Mouse (Mus musculus) gastrocnemius, adult 8-10 months (tissue): ENCODE measurements around the gene Ccnd2. TPM values are rescaled to one million over a fixed set of nuclear protein-coding genes. Genes with fewer than 3 reads are reported as not detected.

Source experiments
- DNase-seq, 2 experiments: peaks; one replicate each; pipeline ENCODE4 v3.0.0; 2022; ENCODE audit warnings: low spot score in 2 of 2
- total RNA-seq, 4 experiments: library from RNA; stranded (reverse); gene quantifications; 2 replicates each; pipeline ENCODE4 v1.2.4; 2022

The Ccnd2 gene
- total RNA-seq, 4 experiments from 2014 or later = 5.0 to 16.2 (median 9.6) TPM

DNA sequence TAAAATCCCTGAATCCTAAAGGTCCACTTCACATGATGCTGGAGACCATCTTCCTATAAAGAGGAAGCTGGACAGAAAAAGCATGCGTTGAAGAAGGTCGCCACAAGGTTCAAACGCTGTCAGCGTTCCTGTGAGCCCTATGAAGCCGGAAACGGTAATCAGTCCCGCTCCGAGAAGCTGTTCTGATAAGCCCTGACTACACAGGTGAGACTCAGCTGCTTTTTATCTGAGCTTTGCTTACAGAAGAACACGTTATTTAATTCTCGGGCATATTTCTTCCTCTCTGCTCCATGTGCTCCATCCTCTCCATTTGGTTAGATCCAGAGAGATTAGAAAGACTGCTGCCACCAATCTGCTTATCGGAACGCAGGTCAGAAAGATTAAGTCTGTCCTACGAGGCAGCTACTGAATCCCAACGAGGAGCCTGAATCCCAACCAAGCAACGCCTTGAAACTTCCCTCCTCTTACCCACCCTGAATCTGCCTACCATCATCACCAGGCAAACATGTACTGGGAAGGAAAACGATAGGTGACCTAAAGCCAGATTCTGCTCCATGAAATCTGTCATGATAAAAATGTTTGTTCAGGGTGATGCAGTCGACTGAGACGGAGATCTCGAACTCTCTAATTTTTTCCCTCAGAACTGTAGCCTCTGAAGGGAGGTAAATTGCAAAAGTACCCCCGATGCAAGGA is 43.5 kb downstream of the Ccnd2 start:
- no peak for DNase-seq

DNA sequence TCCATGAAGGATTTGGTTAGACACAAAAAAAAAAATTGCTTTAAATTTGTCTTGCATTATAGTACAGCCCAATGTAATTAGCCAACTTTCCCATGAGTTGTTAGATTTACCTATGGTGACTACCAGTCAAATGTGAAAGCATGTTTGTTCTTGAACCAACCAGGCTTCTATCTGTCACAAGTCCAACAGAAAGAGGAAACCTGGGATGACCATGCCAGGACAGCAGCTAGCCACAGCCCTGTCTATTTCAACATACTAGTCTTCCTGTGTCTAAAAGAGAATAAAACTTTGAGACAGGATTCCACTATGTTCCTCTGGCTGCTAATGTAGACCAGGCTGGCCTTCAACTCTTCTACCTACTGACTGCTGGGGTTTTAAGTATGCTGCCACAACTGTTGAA is 44.6 kb downstream of the Ccnd2 start:
- no peak for DNase-seq

DNA sequence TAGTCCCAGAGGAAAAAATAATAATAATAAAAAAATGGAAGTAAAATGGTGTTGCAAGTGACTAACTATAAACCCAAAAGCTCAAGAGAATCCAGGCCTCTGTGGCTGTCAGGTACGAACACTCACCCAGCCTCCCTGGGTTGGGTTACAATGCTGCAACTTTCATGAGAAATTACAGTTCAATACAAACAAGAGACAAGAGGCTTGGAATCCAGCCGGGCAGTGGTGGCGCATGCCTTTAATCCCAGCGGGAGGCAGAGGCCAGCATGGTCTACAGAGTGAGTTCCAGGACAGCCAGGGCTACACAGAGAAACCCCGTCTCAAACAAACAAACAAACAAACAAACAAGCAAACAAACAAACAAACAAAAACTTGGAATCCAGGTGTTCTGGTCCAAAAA is 45.3 kb downstream of the Ccnd2 start:
- DNase-seq = no peak

DNA sequence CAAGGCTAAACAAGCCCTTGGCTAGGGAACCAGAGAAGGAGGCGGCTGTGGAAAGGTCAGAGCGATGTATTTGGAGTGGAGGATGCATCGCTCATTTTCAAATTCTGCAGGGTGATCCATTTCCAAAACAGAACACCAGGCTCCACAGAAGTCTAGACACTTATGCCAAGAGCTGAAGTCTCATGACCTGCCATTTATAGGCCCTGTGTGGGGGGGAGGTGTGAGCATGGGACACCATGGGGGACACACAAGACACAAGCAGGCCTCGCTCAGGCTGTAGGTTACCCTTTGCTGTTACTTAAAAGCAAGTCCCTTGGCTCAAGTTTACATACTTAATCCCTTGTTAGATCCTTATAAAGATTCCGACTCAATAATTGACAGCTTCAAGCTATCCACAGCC is 45.8 kb downstream of the Ccnd2 start:
- peak; percentile 68 to 80 for DNase-seq

DNA sequence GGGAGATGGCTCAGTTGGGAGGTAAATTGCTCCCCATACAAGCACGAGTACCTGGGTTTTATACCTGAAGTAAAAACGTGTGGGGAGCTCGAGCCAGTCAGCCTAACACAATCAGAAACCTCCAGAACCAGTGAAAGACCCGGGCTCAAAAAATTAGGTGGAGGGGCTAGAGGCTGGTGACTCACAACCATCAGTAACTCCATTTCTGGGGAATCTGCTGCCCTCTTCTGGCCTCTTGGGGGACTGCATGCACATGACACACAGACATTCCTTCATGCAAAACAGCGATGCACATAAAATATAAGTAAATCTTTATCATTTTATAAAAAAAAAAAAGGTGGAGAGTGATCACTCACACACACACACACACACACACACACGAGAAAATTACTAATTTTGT is 46.9 kb downstream of the Ccnd2 start:
- DNase-seq = peak; percentile 50 to 55

DNA sequence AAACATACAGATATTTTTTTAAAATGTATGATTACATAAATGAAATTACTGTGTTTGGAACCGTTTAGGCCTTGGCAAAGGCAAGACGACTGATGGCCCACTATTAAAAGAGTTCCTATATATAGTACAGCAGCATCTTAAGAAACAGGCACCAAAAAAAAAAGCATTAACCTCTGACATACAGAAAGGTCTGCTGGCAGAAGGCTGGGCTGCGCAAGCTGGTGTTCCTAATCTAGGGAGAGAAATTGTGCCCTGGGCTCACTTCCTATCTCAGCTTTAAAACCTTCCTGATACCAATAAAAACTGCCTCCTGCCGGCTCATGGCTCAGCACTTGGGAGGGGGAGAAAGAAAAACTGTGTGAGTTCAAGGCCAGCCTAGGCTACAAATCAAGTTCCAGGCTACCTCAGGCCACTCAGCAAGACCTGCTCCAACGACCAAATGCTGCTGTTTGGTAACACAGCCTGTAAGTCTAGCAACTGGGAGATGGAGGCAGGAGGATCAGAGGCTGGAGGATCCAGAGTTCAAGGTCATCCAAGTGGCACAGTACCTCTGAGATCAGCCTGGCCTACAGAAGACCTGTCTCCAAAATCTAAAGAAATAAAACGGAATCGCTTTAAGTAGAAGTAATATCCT is 47.5 kb downstream of the Ccnd2 start:
- DNase-seq = peak in 1 of 2 experiments; percentile 34

DNA sequence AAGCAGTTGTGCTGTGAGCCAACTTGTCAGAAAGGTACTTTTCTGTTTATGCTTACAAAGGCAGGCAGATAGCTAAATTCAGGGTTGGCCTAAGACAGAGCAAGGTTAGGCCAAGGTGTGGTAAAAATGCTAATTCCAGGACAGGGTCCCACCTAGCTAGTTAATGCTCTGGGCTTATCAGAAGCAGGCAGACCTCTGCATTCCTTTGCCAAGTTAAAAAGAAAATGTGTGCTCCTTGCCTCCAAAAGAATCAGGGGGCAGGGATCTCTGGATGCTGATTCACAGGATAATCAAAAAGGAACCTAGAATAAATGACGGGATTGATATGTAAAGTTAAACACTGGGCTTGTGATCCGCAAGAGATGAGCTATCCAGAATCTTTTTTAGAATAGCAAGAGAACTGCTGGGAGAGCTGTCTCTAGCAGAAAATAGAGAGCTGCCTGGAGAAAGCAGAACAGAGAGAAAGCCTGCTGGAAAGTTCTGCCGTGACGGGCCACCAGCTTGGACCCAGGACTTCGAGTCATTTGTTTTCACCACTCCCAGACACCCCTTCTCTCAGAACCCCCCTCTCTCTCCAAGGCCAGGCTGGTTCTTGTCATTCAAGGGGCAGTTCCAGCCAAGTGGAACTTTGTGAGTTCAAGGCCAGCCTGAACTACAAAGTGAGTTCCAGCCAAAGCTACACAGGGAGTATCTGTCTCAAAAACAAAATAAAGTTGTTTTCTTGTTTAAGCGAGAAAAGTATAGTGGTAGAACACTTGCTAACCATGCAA is 48.3 kb downstream of the Ccnd2 start:
- DNase-seq = no peak

DNA sequence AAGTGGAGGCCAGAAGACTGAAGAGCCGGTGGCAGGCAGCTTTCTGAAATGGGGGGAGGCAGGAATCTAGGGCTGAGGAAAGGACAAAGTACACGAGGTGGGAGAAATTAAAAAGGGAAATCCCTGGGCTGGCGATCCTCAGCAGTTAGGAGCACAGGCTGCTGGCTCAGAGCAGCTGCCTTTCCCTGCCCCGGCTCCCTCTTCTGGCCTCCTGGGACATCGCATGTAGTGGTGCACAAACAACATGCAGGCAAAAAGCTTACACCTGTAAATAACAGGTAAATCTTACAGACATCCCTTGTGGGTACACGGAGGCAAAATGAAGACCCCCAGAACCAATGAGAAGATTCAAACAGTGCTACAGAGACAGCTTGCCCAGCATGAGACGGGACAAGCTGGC is 57.4 kb downstream of the Ccnd2 start:
- no peak for DNase-seq

DNA sequence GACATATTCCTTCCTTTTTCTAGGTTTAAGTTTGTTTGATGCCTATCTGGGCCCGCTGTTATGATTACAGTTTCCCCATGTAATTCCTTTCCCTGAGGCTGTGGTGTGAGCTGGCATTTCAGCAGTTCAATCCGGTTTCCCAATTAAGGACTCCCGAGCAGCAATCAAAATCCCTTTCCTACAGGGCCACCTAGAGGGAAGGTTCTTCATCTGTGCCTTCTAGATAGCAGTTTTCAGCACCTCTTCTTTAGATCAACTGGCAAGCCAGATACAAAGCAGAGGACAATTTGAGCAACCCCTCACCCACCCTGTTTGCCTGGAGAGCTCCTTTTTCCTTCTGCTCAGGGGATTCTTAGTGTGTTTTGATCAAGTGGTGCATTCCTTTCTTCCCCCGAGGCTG is 65.3 kb downstream of the Ccnd2 start:
- DNase-seq = no peak

DNA sequence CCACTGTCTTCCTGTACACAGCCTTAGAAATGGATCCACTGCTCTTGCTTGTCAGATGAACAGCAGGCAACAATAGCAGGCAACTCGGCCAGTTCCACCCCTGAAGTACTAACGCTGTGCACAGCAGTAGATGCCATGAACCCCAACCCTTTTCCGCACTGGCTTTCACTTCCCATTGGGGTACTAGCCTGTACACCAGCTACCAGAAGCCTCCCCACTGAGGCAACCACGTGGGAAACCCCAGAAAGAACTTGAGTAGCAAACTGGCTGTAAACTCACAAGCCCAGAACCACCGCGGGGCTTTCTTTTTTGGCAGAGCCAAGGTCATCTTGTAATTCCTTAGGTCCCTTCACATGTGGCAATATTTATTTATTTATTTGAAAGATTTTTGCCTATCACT is 70.2 kb downstream of the Ccnd2 start:
- no peak for DNase-seq

DNA sequence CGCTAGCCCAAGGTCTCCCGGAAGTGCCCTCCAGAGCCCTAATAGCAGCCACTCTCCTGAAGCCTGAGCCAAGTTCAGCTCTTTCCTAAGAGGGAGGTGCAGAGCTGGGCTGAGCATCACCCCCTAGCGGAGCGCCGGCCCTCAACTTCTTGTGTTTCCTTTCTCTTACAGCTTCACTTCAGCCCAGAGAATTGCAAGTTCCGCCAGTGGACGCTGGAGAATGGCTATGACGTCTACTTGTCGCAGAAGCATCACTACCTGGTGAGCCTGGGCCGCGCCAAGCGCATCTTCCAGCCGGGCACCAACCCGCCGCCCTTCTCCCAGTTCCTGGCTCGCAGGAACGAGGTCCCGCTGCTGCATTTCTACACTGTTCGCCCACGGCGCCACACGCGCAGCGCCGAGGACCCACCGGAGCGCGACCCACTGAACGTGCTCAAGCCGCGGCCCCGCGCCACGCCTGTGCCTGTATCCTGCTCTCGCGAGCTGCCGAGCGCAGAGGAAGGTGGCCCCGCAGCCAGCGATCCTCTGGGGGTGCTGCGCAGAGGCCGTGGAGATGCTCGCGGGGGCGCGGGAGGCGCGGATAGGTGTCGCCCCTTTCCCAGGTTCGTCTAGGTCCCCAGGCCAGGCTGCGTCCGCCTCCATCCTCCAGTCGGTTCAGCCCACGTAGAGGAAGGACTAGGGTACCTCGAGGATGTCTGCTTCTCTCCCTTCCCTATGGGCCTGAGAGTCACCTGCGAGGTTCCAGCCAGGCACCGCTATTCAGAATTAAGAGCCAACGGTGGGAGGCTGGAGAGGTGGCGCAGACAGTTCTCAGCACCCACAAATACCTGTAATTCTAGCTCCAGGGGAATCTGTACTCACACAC is 71.9 kb downstream of the Ccnd2 start:
- no peak for DNase-seq

Other genes starting within 250 kb of the Ccnd2 start
- not detected for gene Dyrk4, start 230.4 kb downstream of the Ccnd2 start, total RNA-seq
- gene Rad51ap1, start 212.6 kb downstream of the Ccnd2 start, total RNA-seq = under 1 TPM in 2 of 4 experiments, not detected in 2; 0.52 to 0.90 TPM
- 1 to 10 TPM; 6.6 to 8.6 (median 7.8) TPM for gene D6Wsu163e, start 212.2 kb downstream of the Ccnd2 start, total RNA-seq
- 1 to 10 TPM; 2.9 to 4.0 (median 3.2) TPM for gene Fgf6, start 136.6 kb downstream of the Ccnd2 start, total RNA-seq
- not detected for gene Fgf23, start 79.3 kb downstream of the Ccnd2 start, total RNA-seq
- 100 to 1,000 TPM; 119 to 144 (median 138) TPM for gene Tigar, start 42.6 kb downstream of the Ccnd2 start, total RNA-seq